Mouse (Mus musculus) cerebellum, adult 11-12 months (tissue): Measurements from ENCODE around the gene Dlst.

Source experiments
- DNase-seq: peaks from one replicate; pipeline ENCODE4 v3.0.0; 2022

Dlst gene

GRCm38 (mm10) chr12:85182898-85183297 lies 72.3 kb downstream of the Dlst start:
- DNase-seq: no peak

- no peak for DNase-seq
Measured at GRCm38 (mm10) chr12:85184118-85184517, 73.5 kb downstream of the Dlst start.
